Mouse (Mus musculus) adrenal gland, adult 2 months (tissue): ENCODE results near the gene Txnip. TPM values are rescaled to one million over a fixed set of nuclear protein-coding genes. Genes with fewer than 3 reads are reported as not detected.
"Not testable (repeated sequence)": the region's sequence is repeated elsewhere in the genome, so short reads cannot be mapped to it uniquely, and the experiment has no call there.

Source experiments
- DNase-seq: peaks from one replicate; pipeline ENCODE4 v3.0.0; 2021
- polyA plus RNA-seq: library from polyadenylated mRNA; depleted of rRNA; stranded (reverse); fragments of >200 nt; gene quantifications from 2 replicates; pipeline ENCODE4 v1.2.3, GENCODE M21; 2012
- total RNA-seq, 2 experiments: library from RNA; stranded (reverse); gene quantifications; 2 replicates each; pipeline ENCODE4 v1.2.3; 2021

Txnip gene
- total and polyA plus RNA-seq, 3 experiments = 421 to 481 (median 430) TPM

- no peak for DNase-seq
Observed at GRCm38 (mm10) chr3:96593374-96593773, 35.6 kb downstream of the Txnip start.

- DNase-seq = peak; percentile 97
Observed at GRCm38 (mm10) chr3:96593790-96594560, 36.2 kb downstream of the Txnip start, which contains the start of gene Polr3gl. Gene Polr3gl (minus strand): TSS chr3:96594181.

GRCm38 (mm10) chr3:96594851-96595250 lies 37.1 kb downstream of the Txnip start:
- no peak for DNase-seq

- no peak for DNase-seq
Observed at GRCm38 (mm10) chr3:96595661-96596060, 37.9 kb downstream of the Txnip start.

- DNase-seq = peak; percentile 74
Observed at GRCm38 (mm10) chr3:96596228-96596707, 38.5 kb downstream of the Txnip start, which contains the start of gene Ankrd34a. Gene Ankrd34a (plus strand): TSS chr3:96596636.

- DNase-seq = no peak
Observed at GRCm38 (mm10) chr3:96596855-96597254, 39.1 kb downstream of the Txnip start.

GRCm38 (mm10) chr3:96597435-96597891 lies 39.7 kb downstream of the Txnip start:
- DNase-seq = peak; percentile 62

- peak; percentile 89 for DNase-seq
Observed at GRCm38 (mm10) chr3:96598156-96599068, 40.7 kb downstream of the Txnip start.

- no peak for DNase-seq
Observed at GRCm38 (mm10) chr3:96599069-96599393, 41.3 kb downstream of the Txnip start.

GRCm38 (mm10) chr3:96599411-96599810 lies 41.7 kb downstream of the Txnip start:
- DNase-seq = no peak

- DNase-seq = peak; percentile 98
Observed at GRCm38 (mm10) chr3:96600639-96601250, 43.0 kb downstream of the Txnip start, which contains the start of gene Lix1l. Gene Lix1l (plus strand): TSS chr3:96601149.

GRCm38 (mm10) chr3:96601251-96601787 lies 43.6 kb downstream of the Txnip start:
- peak; percentile 88 for DNase-seq

- peak; percentile 74 for DNase-seq
Observed at GRCm38 (mm10) chr3:96601941-96602703, 44.4 kb downstream of the Txnip start.

- DNase-seq = no peak
Observed at GRCm38 (mm10) chr3:96602704-96603084, 44.9 kb downstream of the Txnip start.

- peak; percentile 48 for DNase-seq
Observed at GRCm38 (mm10) chr3:96603311-96603710, 45.6 kb downstream of the Txnip start.

- not testable (repeated sequence) for DNase-seq
Observed at GRCm38 (mm10) chr3:96606007-96606406, 48.2 kb downstream of the Txnip start.

GRCm38 (mm10) chr3:96606618-96607017 lies 48.9 kb downstream of the Txnip start:
- DNase-seq = no peak
